Mouse (Mus musculus) myocyte (in vitro differentiated cells): ENCODE data around the gene Il10. TPM values are rescaled to one million over a fixed set of nuclear protein-coding genes. Genes with fewer than 3 reads are reported as not detected.
A peak's percentile ranks its signal among the peaks of the same experiment; 100 is the strongest.

Source experiments
- H3K27me3 ChIP-seq: one replicate; pipeline ENCODE4 v1.6.1; 2011; ENCODE audit not compliant: control insufficient read depth, insufficient read depth, insufficient read length
- H3K36me3 ChIP-seq: one replicate; pipeline ENCODE4 v1.6.1; 2011; ENCODE audit not compliant: control insufficient read depth, insufficient read depth
- H3K4me2 ChIP-seq: one replicate; pipeline ENCODE4 v1.6.1; 2011; ENCODE audit warnings: low read depth, control low read depth
- H3K4me3 ChIP-seq: one replicate; pipeline ENCODE4 v1.5.1; 2011; ENCODE audit warnings: mild to moderate bottlenecking, control low read depth, moderate library complexity
- H3K79me2 ChIP-seq: one replicate; pipeline ENCODE4 v1.6.1; 2011; ENCODE audit not compliant: control insufficient read depth, insufficient read depth
- H3ac ChIP-seq: one replicate; pipeline ENCODE4 v1.6.1; 2011; ENCODE audit not compliant: control insufficient read depth, insufficient read length
- CEBPB ChIP-seq: IDR thresholded peaks from 2 replicates; pipeline ENCODE4 v1.6.1; 2011; ENCODE audit warnings: mild to moderate bottlenecking, moderate library complexity; ENCODE audit not compliant: poor library complexity, insufficient read depth, severe bottlenecking
- E2F4 ChIP-seq: IDR thresholded peaks from one replicate; pipeline ENCODE4 v1.6.1; 2011; ENCODE audit warnings: mild to moderate bottlenecking, control low read depth, moderate library complexity; ENCODE audit not compliant: insufficient read depth
- MAX ChIP-seq: IDR thresholded peaks from one replicate; pipeline ENCODE4 v1.6.1; 2011; ENCODE audit warnings: low read depth, mild to moderate bottlenecking, control low read depth
- MYOD1 ChIP-seq, 3 experiments: IDR thresholded peaks; one replicate each; pipeline ENCODE4 v1.6.1; 2011; ENCODE audit warnings: control low read depth in 2 of 3, low read depth in 2 of 3, mild to moderate bottlenecking in 2 of 3, moderate library complexity in 1 of 3; ENCODE audit not compliant: insufficient read length in 2 of 3, control insufficient read depth in 1 of 3
- MYOG ChIP-seq, 3 experiments: IDR thresholded peaks; one replicate each; pipeline ENCODE4 v1.6.1; 2011; ENCODE audit warnings: control low read depth in 2 of 3, low read depth in 2 of 3, mild to moderate bottlenecking in 2 of 3; ENCODE audit not compliant: insufficient read length in 2 of 3, control insufficient read depth in 1 of 3, insufficient read depth in 1 of 3
- POLR2A ChIP-seq: IDR thresholded peaks from one replicate; pipeline ENCODE4 v1.6.1; 2011; ENCODE audit warnings: low read depth, mild to moderate bottlenecking, control low read depth, moderate library complexity; ENCODE audit not compliant: insufficient read length
- POLR2AphosphoS2 ChIP-seq: IDR thresholded peaks from one replicate; pipeline ENCODE4 v1.6.1; 2011; ENCODE audit warnings: low read depth, control low read depth; ENCODE audit not compliant: insufficient read length
- REST ChIP-seq: IDR thresholded peaks from one replicate; pipeline ENCODE4 v1.6.1; 2011; ENCODE audit warnings: mild to moderate bottlenecking, control low read depth, moderate library complexity; ENCODE audit not compliant: insufficient read depth, insufficient read length
- SRF ChIP-seq: IDR thresholded peaks from one replicate; pipeline ENCODE4 v1.6.1; 2011; ENCODE audit warnings: low read depth; ENCODE audit not compliant: control insufficient read depth, insufficient read length
- TCF12 ChIP-seq: IDR thresholded peaks from one replicate; pipeline ENCODE4 v1.6.1; 2011; ENCODE audit warnings: mild to moderate bottlenecking, control low read depth; ENCODE audit not compliant: poor library complexity, insufficient read depth, severe bottlenecking
- TCF3 ChIP-seq: IDR thresholded peaks from one replicate; pipeline ENCODE4 v1.6.1; 2011; ENCODE audit warnings: low read depth, control low read depth; ENCODE audit not compliant: insufficient read length
- USF1 ChIP-seq: IDR thresholded peaks from one replicate; pipeline ENCODE4 v1.6.1; 2011; ENCODE audit warnings: low read depth, mild to moderate bottlenecking, control low read depth, moderate library complexity
- polyA plus RNA-seq: library from polyadenylated mRNA; unstranded; fragments of >200 nt; fragmentation: generic; extraction: Trizol; gene quantifications from one replicate; pipeline ENCODE4 v1.2.1, GENCODE M21; 2012; ENCODE audit warnings: missing spikeins

The Il10 gene
- polyA plus RNA-seq, 1 experiment = not detected

GRCm38 (mm10) chr1:131030261-131030660 is 10.6 kb downstream of the Il10 start:
- Histone ChIP-seq H3K4me2 (no peak overlapping the region), H3K79me2 (no peaks in the 10 kb centered on the region), H3K36me3 (no peaks in the 10 kb centered on the region), H3ac (no peak overlapping the region), H3K4me3 (no peak overlapping the region), H3K27me3 (no peaks in the 10 kb centered on the region)
- TF ChIP-seq E2F4 (no peak), USF1 (no peak), POLR2AphosphoS2 (no peak), MYOG (IDR thresholded peaks at IDR 0.05; ENCODE audit: control insufficient read depth in 1 of 3, insufficient read depth in 1 of 3, insufficient read length in 2 of 3, low read depth in 2 of 3) (no peak), CEBPB (no peak), SRF (no peak), MAX (no peak), TCF3 (no peak), MYOD1 (IDR thresholded peaks at IDR 0.05; ENCODE audit: control insufficient read depth in 1 of 3, insufficient read length in 2 of 3, low read depth in 2 of 3) (no peak), POLR2A (no peak), TCF12 (no peak), REST (no peak)

- no peak overlapping the region for H3K4me2 ChIP-seq
- TF ChIP-seq USF1 = no peak
- TF ChIP-seq POLR2AphosphoS2 = no peak
- no peak for TF ChIP-seq TCF12
- TF ChIP-seq MAX = no peak
- TF ChIP-seq REST = no peak
- TF ChIP-seq MYOG (IDR thresholded peaks at IDR 0.05; ENCODE audit: control insufficient read depth in 1 of 3, insufficient read depth in 1 of 3, insufficient read length in 2 of 3, low read depth in 2 of 3) = no peak
- TF ChIP-seq SRF = no peak
- TF ChIP-seq E2F4 = no peak
- TF ChIP-seq POLR2A = no peak
- TF ChIP-seq MYOD1 (IDR thresholded peaks at IDR 0.05; ENCODE audit: control insufficient read depth in 1 of 3, insufficient read length in 2 of 3, low read depth in 2 of 3) = no peak
- TF ChIP-seq CEBPB = no peak
- TF ChIP-seq TCF3 = no peak
- H3K4me3 ChIP-seq = no peak overlapping the region
- H3K36me3 ChIP-seq = no peaks in the 10 kb centered on the region
- H3K27me3 ChIP-seq = no peaks in the 10 kb centered on the region
- H3ac ChIP-seq = no peak overlapping the region
- H3K79me2 ChIP-seq = no peaks in the 10 kb centered on the region
Observed at GRCm38 (mm10) chr1:131031267-131031666, 11.6 kb downstream of the Il10 start.

GRCm38 (mm10) chr1:131038001-131038400 is 18.4 kb downstream of the Il10 start:
- H3K36me3 ChIP-seq = no peaks in the 10 kb centered on the region
- TF ChIP-seq MYOG (IDR thresholded peaks at IDR 0.05; ENCODE audit: control insufficient read depth in 1 of 3, insufficient read depth in 1 of 3, insufficient read length in 2 of 3, low read depth in 2 of 3) (no peak), POLR2A (no peak), TCF12 (no peak), E2F4 (no peak), USF1 (no peak), MAX (no peak), SRF (no peak), CEBPB (no peak), TCF3 (no peak), POLR2AphosphoS2 (no peak), REST (no peak)
- H3K27me3 ChIP-seq = no peaks in the 10 kb centered on the region
- no peak overlapping the region for H3ac ChIP-seq
- H3K4me3 ChIP-seq = no peak overlapping the region
- H3K4me2 ChIP-seq = peak overlapping the region; percentile 4
- no peaks in the 10 kb centered on the region for H3K79me2 ChIP-seq

GRCm38 (mm10) chr1:131038415-131039017 is 18.9 kb downstream of the Il10 start:
- Histone ChIP-seq H3K4me3 (no peak overlapping the region), H3K36me3 (no peaks in the 10 kb centered on the region), H3K79me2 (no peaks in the 10 kb centered on the region), H3ac (no peak overlapping the region), H3K4me2 (peak overlapping the region; percentile 4), H3K27me3 (no peaks in the 10 kb centered on the region)
- no peak for TF ChIP-seq MYOG (IDR thresholded peaks at IDR 0.05; ENCODE audit: control insufficient read depth in 1 of 3, insufficient read depth in 1 of 3, insufficient read length in 2 of 3, low read depth in 2 of 3)
- peak in 1 of 3 experiments; percentile 58 for TF ChIP-seq MYOD1 (IDR thresholded peaks at IDR 0.05; ENCODE audit: control insufficient read depth in 1 of 3, insufficient read length in 2 of 3, low read depth in 2 of 3)
- TF ChIP-seq E2F4 = no peak
- no peak for TF ChIP-seq POLR2A
- no peak for TF ChIP-seq TCF12
- TF ChIP-seq TCF3 = no peak
- TF ChIP-seq SRF = no peak

- Histone ChIP-seq H3ac (no peak overlapping the region), H3K27me3 (no peaks in the 10 kb centered on the region), H3K4me3 (no peak overlapping the region), H3K36me3 (no peaks in the 10 kb centered on the region), H3K4me2 (no peak overlapping the region), H3K79me2 (no peaks in the 10 kb centered on the region)
- no peak for TF ChIP-seq MAX
- TF ChIP-seq MYOG (IDR thresholded peaks at IDR 0.05; ENCODE audit: control insufficient read depth in 1 of 3, insufficient read depth in 1 of 3, insufficient read length in 2 of 3, low read depth in 2 of 3) = no peak
- TF ChIP-seq USF1 = no peak
- no peak for TF ChIP-seq E2F4
- TF ChIP-seq MYOD1 (IDR thresholded peaks at IDR 0.05; ENCODE audit: control insufficient read depth in 1 of 3, insufficient read length in 2 of 3, low read depth in 2 of 3) = no peak
- TF ChIP-seq POLR2AphosphoS2 = no peak
- no peak for TF ChIP-seq TCF12
- TF ChIP-seq REST = no peak
- no peak for TF ChIP-seq CEBPB
Observed at GRCm38 (mm10) chr1:131039479-131039878, 19.8 kb downstream of the Il10 start.
